Mouse (Mus musculus): Measurements from ENCODE around the gene Armc2.
A peak's percentile ranks its signal among the peaks of the same experiment; 100 is the strongest.

Armc2 gene

DNA sequence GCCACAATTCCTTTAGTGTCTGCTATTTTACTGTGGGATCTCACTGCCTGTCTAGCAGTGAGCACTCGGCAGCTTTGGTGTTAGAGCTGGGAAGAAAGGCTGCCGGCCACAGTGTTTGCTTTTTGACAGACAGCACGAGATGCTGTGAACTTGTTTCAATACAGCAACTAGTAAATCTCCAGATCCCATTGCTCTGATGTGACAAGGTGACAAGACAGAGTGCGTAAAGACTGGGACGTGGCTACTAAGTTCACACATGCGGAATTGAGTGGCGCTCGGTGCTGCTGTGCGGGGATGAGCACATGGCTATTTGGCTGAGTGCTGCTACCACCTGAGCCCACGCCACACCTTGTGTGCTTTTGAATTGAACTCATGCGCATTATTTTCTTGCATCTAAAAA lies 110.8 kb downstream of the Armc2 start:
- no peak for DNase-seq (ENCODE audit: low spot score in 2 of 2)

- no peak for DNase-seq (ENCODE audit: low spot score in 2 of 2)
These were observed 116.4 kb downstream of the Armc2 start for GRCm38 (mm10) chr10:41901864-41902263.

GRCm38 (mm10) chr10:41901456-41901855 lies 116.8 kb downstream of the Armc2 start:
- DNase-seq (ENCODE audit: low spot score in 2 of 2): no peak

GRCm38 (mm10) chr10:41896865-41897264 lies 121.4 kb downstream of the Armc2 start:
- no peak for DNase-seq (ENCODE audit: low spot score in 2 of 2)

- no peak for DNase-seq (ENCODE audit: low spot score in 2 of 2)
These were observed 121.8 kb downstream of the Armc2 start for GRCm38 (mm10) chr10:41896425-41896824.

DNA sequence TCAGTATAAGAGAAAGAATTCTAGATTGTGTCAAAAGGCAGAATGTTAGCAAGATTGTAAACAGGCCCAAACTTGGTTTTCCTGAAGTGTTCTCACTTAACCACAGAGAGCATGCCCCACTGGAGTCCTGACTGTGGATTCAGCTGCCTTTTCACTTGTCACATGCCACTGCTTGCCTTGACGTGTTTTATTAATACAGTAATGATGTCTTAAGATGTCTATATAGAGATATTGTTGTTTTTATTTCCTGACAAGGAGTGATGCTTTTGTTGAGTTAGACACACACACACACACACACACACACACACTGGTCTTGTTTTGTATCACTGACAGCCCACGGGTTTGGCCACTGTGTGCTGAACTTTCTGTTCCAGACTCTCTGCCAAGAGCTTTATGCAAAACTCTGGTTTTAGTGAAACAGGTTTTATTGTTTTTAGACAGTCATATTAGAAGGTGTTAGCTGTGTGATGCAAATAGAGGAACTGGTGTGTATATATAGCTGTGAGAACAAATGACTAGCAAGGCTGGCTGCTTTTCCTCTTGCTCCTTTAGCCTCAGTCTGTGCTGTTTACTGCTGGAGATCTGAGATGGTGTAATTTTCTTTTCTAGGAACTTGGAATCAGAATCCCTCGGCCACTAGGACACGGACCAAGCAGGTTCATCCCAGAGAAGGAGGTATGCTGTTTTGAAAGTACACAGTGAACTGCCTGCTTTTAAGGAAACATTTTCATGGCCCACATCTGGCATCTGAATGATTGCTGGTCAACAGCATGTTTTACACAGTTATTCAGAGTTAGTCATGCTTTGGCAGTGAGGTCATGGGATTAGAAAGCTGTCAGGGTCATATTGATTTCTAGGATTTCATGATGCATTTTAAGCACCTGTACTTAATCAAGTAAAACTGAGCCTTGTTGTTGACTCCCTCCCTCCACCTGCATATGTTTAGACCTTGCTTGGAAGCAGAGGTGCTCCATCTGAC lies 124.5 kb downstream of the Armc2 start:
- DNase-seq (ENCODE audit: low spot score in 2 of 2): peak; percentile 48 to 62

GRCm38 (mm10) chr10:41891312-41891711 lies 126.9 kb downstream of the Armc2 start:
- DNase-seq (ENCODE audit: low spot score in 2 of 2): no peak

- no peak for DNase-seq (ENCODE audit: low spot score in 2 of 2)
These were observed 127.7 kb downstream of the Armc2 start for GRCm38 (mm10) chr10:41890537-41890936.

DNA sequence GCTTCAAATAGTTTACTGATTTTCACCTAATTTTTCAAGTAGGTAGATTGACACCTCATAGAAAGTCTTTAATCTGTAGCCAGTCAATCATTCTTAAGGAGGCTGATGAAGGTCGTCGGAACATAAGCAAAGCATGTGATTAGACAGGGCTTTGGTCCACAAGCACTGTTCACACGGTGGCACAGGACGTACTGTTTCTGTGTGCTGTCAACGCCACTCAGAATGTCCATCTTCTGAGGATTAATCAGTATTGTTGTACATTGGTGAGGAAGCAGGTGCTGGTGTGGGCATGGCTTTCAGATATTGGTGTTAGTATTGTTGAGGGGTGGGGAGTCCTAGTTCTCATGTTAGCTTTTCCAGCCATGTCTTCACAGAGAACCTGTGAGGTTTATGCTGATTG lies 128.7 kb downstream of the Armc2 start:
- DNase-seq (ENCODE audit: low spot score in 2 of 2): no peak

DNA sequence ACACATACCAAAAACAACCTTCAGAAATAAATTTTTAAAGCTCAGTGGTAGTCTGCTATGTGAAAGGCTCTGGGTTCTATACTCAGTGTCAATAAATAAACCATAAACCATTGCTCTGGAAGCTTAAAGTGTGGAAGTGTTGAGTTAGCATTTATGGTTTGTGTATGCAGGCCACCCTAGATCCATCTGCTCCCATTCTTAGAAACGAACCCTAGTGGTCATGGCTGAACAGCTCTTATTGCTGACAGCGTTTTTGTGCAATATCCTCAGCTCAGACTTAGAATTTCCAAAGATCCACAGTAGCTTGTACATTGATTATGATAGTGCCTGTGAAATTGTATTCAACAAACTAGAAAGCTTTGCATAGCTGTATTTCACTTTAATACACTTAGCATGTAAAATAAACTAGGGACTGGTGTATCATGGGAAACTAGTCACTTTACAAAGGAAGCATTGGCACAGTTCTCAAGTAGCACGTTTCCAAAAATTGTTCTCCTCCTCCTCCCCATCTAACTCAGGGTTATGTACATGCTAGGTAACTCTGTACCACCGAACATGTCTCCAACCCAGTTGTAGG lies 129.8 kb downstream of the Armc2 start:
- no peak for DNase-seq (ENCODE audit: low spot score in 2 of 2)

DNA sequence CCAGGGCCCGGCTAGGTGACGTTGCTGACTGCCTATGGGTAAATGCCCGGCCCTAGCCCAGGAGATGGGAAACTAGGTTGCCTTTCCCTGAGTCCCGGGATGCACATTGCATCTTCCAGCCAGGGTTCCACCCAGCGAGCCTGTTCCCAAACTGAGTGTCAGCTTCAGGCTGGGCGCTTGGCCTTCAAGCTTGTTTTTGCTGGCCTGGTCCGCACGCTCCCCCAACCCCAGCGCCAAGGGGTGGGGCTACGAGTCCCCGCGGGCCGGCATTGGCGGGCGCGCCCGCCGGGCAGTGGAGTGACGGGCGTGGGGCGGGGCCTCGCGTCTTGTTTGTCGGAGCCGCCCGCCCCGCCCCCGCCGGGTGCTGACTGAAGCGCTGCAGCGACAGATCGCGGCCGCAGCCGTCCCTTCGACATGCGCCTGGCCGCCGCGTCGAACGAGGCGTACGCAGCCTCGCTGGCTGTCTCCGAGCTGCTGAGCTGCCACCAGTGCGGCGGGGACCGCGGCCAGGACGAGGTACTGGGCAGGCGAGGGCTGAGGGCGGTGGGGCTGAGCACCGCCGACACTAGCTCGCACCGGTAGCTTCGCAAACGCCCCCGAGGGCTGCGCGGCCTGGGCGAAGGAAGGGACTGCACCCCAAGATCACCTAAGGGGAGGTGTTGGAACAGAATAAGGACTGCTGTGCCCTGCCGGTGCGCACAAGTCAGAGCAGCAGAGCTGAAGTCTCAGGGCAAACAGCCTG lies 131.0 kb downstream of the Armc2 start:
- DNase-seq (ENCODE audit: low spot score in 2 of 2): peak; percentile 92

- DNase-seq (ENCODE audit: low spot score in 2 of 2): no peak
These were observed 134.3 kb downstream of the Armc2 start for GRCm38 (mm10) chr10:41883741-41884575.

DNA sequence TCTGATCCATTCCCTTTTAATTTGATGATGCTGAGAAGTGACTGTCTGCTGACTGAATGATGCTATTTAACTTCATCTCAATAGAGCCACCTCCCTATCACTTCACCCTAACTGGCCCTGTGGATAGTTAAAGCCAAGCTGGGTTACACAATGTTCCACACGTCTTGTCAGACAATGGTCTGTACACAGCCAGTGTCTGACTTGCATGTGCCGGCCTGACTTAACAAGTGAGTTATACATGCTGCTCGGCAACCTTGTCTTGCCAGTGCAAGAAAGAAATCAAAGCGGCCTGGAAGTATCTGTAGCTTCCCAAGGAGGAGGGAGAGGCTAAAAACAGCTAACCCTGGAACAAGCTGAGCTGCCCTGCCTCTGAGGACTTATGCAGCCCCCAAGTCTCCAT lies 136.8 kb downstream of the Armc2 start:
- DNase-seq (ENCODE audit: low spot score in 2 of 2): no peak

DNA sequence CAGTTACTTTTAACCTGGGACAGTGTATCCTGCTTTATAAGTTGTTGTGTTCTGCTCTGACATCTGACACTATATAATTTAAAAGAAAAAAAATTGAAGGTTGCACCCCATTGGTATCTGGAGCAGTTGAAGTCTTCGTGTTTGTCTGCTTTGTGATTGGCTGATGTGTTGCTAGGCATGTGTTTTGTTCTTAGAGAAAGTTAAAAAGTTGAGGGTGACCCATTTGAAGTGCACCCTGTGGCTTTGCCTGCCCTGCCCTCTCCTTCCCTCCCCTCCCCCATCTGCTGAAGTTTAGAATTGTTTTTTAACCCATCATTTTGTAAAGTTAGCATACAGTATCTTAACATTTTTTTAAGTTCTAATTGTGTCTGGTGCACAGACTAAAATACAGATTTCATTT lies 137.5 kb downstream of the Armc2 start:
- no peak for DNase-seq (ENCODE audit: low spot score in 2 of 2)

GRCm38 (mm10) chr10:41880206-41880605 lies 138.0 kb downstream of the Armc2 start:
- no peak for DNase-seq (ENCODE audit: low spot score in 2 of 2)

DNA sequence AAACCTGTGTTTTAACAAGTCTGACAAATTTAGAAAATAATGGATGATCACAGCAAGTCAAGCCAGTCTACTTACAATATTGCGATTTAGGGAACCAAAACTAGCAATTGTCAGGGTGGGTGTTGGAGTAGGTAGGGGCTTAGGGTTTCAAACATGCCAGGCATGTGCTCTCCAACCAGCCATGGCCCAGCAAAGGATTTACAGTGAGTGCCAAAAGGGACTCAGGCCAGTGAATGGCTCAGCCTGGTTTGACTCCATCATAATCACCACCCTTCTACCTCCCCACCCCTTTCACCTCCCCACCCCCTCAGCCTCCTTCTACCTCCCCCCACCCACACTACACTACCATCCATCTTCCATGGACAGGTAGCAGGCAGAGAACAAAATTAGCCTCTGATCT lies 138.6 kb downstream of the Armc2 start:
- DNase-seq (ENCODE audit: low spot score in 2 of 2): no peak

GRCm38 (mm10) chr10:41878344-41878743 lies 139.9 kb downstream of the Armc2 start:
- no peak for DNase-seq (ENCODE audit: low spot score in 2 of 2)

GRCm38 (mm10) chr10:41875624-41876023 lies 142.6 kb downstream of the Armc2 start:
- DNase-seq (ENCODE audit: low spot score in 2 of 2): no peak

GRCm38 (mm10) chr10:41871564-41871963 lies 146.7 kb downstream of the Armc2 start:
- no peak for DNase-seq (ENCODE audit: low spot score in 2 of 2)

DNA sequence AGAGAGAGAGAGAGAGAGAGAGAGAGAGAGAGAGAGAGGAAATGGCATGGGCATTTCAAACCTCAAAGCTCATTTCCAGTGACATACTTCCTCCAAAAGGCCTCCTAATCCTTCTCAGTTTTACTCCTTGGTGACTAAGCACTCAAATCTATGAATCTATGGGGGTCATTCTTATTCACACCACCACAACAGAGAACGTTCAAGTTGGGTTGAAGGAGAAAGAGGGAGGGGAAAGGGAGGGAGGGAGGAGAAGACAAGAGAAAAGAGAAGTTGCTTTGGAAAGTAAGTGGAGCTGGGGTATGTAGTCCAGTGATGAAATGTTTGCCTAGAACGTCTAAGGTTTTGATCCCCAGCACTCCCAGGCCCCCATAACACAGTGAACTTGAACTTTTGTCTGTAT lies 148.1 kb downstream of the Armc2 start:
- DNase-seq (ENCODE audit: low spot score in 2 of 2): no peak

DNA sequence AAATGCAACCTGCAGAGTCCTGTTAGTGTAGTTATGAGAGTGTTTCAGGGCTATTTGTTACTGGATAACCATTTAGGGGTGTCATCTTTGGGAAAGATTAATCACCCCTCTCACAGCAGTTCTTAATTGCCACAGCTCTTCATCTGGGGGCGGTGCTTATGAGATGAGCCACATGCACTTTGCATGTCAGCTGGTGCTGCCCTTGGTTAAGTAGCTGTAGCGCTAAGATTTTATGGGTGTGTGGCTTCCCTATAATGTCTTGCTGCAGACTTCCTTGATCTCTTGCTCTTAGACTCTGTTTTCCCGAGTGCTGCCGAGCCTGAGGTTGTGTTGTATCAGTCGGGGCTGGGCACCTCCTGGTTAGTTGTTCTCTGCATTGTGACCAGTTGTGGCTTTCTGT lies 150.3 kb downstream of the Armc2 start:
- no peak for DNase-seq (ENCODE audit: low spot score in 2 of 2)

GRCm38 (mm10) chr10:41866838-41867154 lies 151.4 kb downstream of the Armc2 start:
- no peak for DNase-seq (ENCODE audit: low spot score in 2 of 2)
